Mouse (Mus musculus): ENCODE measurements around the gene Gatad2a. TPM values are rescaled to one million over a fixed set of nuclear protein-coding genes. Genes with fewer than 3 reads are reported as not detected.
"Not testable (repeated sequence)": the region's sequence is repeated elsewhere in the genome, so short reads cannot be mapped to it uniquely, and the experiment has no call there.

Gatad2a gene
- polyA plus RNA-seq, 1 experiment from 2014 or later, result 52.2 TPM

- Histone ChIP-seq H3K27me3 (ENCODE audit: control insufficient read depth, insufficient read depth, low read length) (no peaks in the 10 kb centered on the region), H3K4me1 (ENCODE audit: control insufficient read depth in 2 of 2, insufficient read depth in 2 of 2, low read length in 2 of 2) (peaks cover 2 to 28% of the 10 kb centered on the region in 2 experiments; a peak in 3 of 4 replicates), H3K9me3 (ENCODE audit: control insufficient read depth, low read length) (no peaks in the 10 kb centered on the region), H3K4me2 (ENCODE audit: low read length) (peak overlapping the region; percentile 95), H3K27ac (replicated peaks in 1 of 2; ENCODE audit: control insufficient read depth in 1 of 2, insufficient read depth in 1 of 2, low read depth in 2 of 2, low read length in 2 of 2) (peak overlapping the region; percentile 76 to 91), H3K4me3 (ENCODE audit: control insufficient read depth in 1 of 2, insufficient read depth in 1 of 2, low read depth in 1 of 2, low read length in 2 of 2) (peak overlapping the region; percentile 84 to 95), H3K9ac (ENCODE audit: low read length) (peak overlapping the region; percentile 88), H3K36me3 (ENCODE audit: control insufficient read depth, insufficient read depth, low read length) (peaks cover 5% of the 10 kb centered on the region; the same call in 1 of the 2 replicates)
- no peak for ATAC-seq (ENCODE audit: insufficient number of reproducible peaks, insufficient read depth, low FRiP score, low read depth)
- WGBS, result 0% methylated on average over 7 of the region's 7 CpGs
Measured at GRCm38 (mm10) chr8:69995422-69995775, 785 bp downstream of the Gatad2a start.

GRCm38 (mm10) chr8:69988936-69989335 lies 7.2 kb downstream of the Gatad2a start:
- not testable (repeated sequence) for ATAC-seq (ENCODE audit: insufficient number of reproducible peaks, insufficient read depth, low FRiP score, low read depth)
- 96% methylated on average over 7 of the region's 7 CpGs for WGBS

GRCm38 (mm10) chr8:69987744-69988143 lies 8.4 kb downstream of the Gatad2a start:
- Histone ChIP-seq H3K36me3 (ENCODE audit: control insufficient read depth, insufficient read depth, low read length) (peaks cover 4% of the 10 kb centered on the region; the same call in 1 of the 2 replicates), H3K4me3 (ENCODE audit: control insufficient read depth in 1 of 2, insufficient read depth in 1 of 2, low read depth in 1 of 2, low read length in 2 of 2) (no peak overlapping the region), H3K27ac (replicated peaks in 1 of 2; ENCODE audit: control insufficient read depth in 1 of 2, insufficient read depth in 1 of 2, low read depth in 2 of 2, low read length in 2 of 2) (no peak overlapping the region), H3K9ac (ENCODE audit: low read length) (no peak overlapping the region), H3K4me1 (ENCODE audit: control insufficient read depth in 2 of 2, insufficient read depth in 2 of 2, low read length in 2 of 2) (peaks cover 0 to 2% of the 10 kb centered on the region in 2 experiments; a peak in 1 of 4 replicates), H3K4me2 (ENCODE audit: low read length) (no peak overlapping the region), H3K27me3 (ENCODE audit: control insufficient read depth, insufficient read depth, low read length) (no peaks in the 10 kb centered on the region), H3K9me3 (ENCODE audit: control insufficient read depth, low read length) (no peaks in the 10 kb centered on the region)
- ATAC-seq (ENCODE audit: insufficient number of reproducible peaks, insufficient read depth, low FRiP score, low read depth), result no peak

More at GRCm38 (mm10) chr8:69988936-69989335, 7.2 kb downstream of the Gatad2a start:
- not testable (repeated sequence) for H3K27ac ChIP-seq (replicated peaks in 1 of 2; ENCODE audit: control insufficient read depth in 1 of 2, insufficient read depth in 1 of 2, low read depth in 2 of 2, low read length in 2 of 2); H3K4me3 ChIP-seq (ENCODE audit: control insufficient read depth in 1 of 2, insufficient read depth in 1 of 2, low read depth in 1 of 2, low read length in 2 of 2); H3K27me3 ChIP-seq (ENCODE audit: control insufficient read depth, insufficient read depth, low read length); H3K9ac ChIP-seq (ENCODE audit: low read length); H3K36me3 ChIP-seq (ENCODE audit: control insufficient read depth, insufficient read depth, low read length); H3K4me2 ChIP-seq (ENCODE audit: low read length); H3K9me3 ChIP-seq (ENCODE audit: control insufficient read depth, low read length)
- peaks cover 0 to 12% of the 10 kb centered on the region in 2 experiments; a peak in 2 of 4 replicates for H3K4me1 ChIP-seq (ENCODE audit: control insufficient read depth in 2 of 2, insufficient read depth in 2 of 2, low read length in 2 of 2)

GRCm38 (mm10) chr8:69984876-69985553 lies 11.2 kb downstream of the Gatad2a start:
- Histone ChIP-seq H3K4me3 (ENCODE audit: control insufficient read depth in 1 of 2, insufficient read depth in 1 of 2, low read depth in 1 of 2, low read length in 2 of 2) (no peak overlapping the region), H3K27ac (replicated peaks in 1 of 2; ENCODE audit: control insufficient read depth in 1 of 2, insufficient read depth in 1 of 2, low read depth in 2 of 2, low read length in 2 of 2) (no peak overlapping the region), H3K9me3 (ENCODE audit: control insufficient read depth, low read length) (no peaks in the 10 kb centered on the region), H3K4me2 (ENCODE audit: low read length) (no peak overlapping the region), H3K36me3 (ENCODE audit: control insufficient read depth, insufficient read depth, low read length) (no peaks in the 10 kb centered on the region), H3K27me3 (ENCODE audit: control insufficient read depth, insufficient read depth, low read length) (no peaks in the 10 kb centered on the region), H3K4me1 (ENCODE audit: control insufficient read depth in 2 of 2, insufficient read depth in 2 of 2, low read length in 2 of 2) (no peaks in the 10 kb centered on the region), H3K9ac (ENCODE audit: low read length) (no peak overlapping the region)
- WGBS, result 81% methylated on average over 2 of the region's 2 CpGs
- no peak for ATAC-seq (ENCODE audit: insufficient number of reproducible peaks, insufficient read depth, low FRiP score, low read depth)

GRCm38 (mm10) chr8:69978456-69978855 lies 17.7 kb downstream of the Gatad2a start:
- WGBS, result 89% methylated on average over 4 of the region's 4 CpGs
- Histone ChIP-seq H3K4me1 (ENCODE audit: control insufficient read depth in 2 of 2, insufficient read depth in 2 of 2, low read length in 2 of 2) (peaks cover 0 to 3% of the 10 kb centered on the region in 2 experiments; a peak in 1 of 4 replicates), H3K4me2 (ENCODE audit: low read length) (no peak overlapping the region), H3K36me3 (ENCODE audit: control insufficient read depth, insufficient read depth, low read length) (no peaks in the 10 kb centered on the region), H3K9me3 (ENCODE audit: control insufficient read depth, low read length) (no peaks in the 10 kb centered on the region), H3K27me3 (ENCODE audit: control insufficient read depth, insufficient read depth, low read length) (no peaks in the 10 kb centered on the region), H3K4me3 (ENCODE audit: control insufficient read depth in 1 of 2, insufficient read depth in 1 of 2, low read depth in 1 of 2, low read length in 2 of 2) (no peak overlapping the region), H3K27ac (replicated peaks in 1 of 2; ENCODE audit: control insufficient read depth in 1 of 2, insufficient read depth in 1 of 2, low read depth in 2 of 2, low read length in 2 of 2) (no peak overlapping the region), H3K9ac (ENCODE audit: low read length) (no peak overlapping the region)
- no peak for ATAC-seq (ENCODE audit: insufficient number of reproducible peaks, insufficient read depth, low FRiP score, low read depth)

GRCm38 (mm10) chr8:69974806-69975205 lies 21.4 kb downstream of the Gatad2a start:
- Histone ChIP-seq H3K27me3 (ENCODE audit: control insufficient read depth, insufficient read depth, low read length) (no peaks in the 10 kb centered on the region), H3K27ac (replicated peaks in 1 of 2; ENCODE audit: control insufficient read depth in 1 of 2, insufficient read depth in 1 of 2, low read depth in 2 of 2, low read length in 2 of 2) (peak overlapping the region; percentile 27 to 90), H3K36me3 (ENCODE audit: control insufficient read depth, insufficient read depth, low read length) (no peaks in the 10 kb centered on the region), H3K9ac (ENCODE audit: low read length) (peak overlapping the region; percentile 97), H3K4me2 (ENCODE audit: low read length) (peak overlapping the region; percentile 90), H3K9me3 (ENCODE audit: control insufficient read depth, low read length) (no peaks in the 10 kb centered on the region), H3K4me1 (ENCODE audit: control insufficient read depth in 2 of 2, insufficient read depth in 2 of 2, low read length in 2 of 2) (peaks cover 10 to 38% of the 10 kb centered on the region in 2 experiments), H3K4me3 (ENCODE audit: control insufficient read depth in 1 of 2, insufficient read depth in 1 of 2, low read depth in 1 of 2, low read length in 2 of 2) (peak overlapping the region; percentile 91 to 100)
- ATAC-seq (ENCODE audit: insufficient number of reproducible peaks, insufficient read depth, low FRiP score, low read depth), result no peak
- 45% methylated on average over 5 of the region's 5 CpGs for WGBS

GRCm38 (mm10) chr8:69974194-69974614 lies 22.0 kb downstream of the Gatad2a start:
- under 1% methylated on average over 49 of the region's 50 CpGs for WGBS
- H3K36me3 ChIP-seq (ENCODE audit: control insufficient read depth, insufficient read depth, low read length), result no peaks in the 10 kb centered on the region
- peak overlapping the region; percentile 91 to 100 for H3K4me3 ChIP-seq (ENCODE audit: control insufficient read depth in 1 of 2, insufficient read depth in 1 of 2, low read depth in 1 of 2, low read length in 2 of 2)
- peak overlapping the region; percentile 97 for H3K9ac ChIP-seq (ENCODE audit: low read length)
- H3K27ac ChIP-seq (replicated peaks in 1 of 2; ENCODE audit: control insufficient read depth in 1 of 2, insufficient read depth in 1 of 2, low read depth in 2 of 2, low read length in 2 of 2), result peak overlapping the region; percentile 27 to 90
- peak overlapping the region; percentile 90 for H3K4me2 ChIP-seq (ENCODE audit: low read length)
- H3K4me1 ChIP-seq (ENCODE audit: control insufficient read depth in 2 of 2, insufficient read depth in 2 of 2, low read length in 2 of 2), result peaks cover 14 to 44% of the 10 kb centered on the region in 2 experiments
- ATAC-seq (ENCODE audit: insufficient number of reproducible peaks, insufficient read depth, low FRiP score, low read depth), result peak; percentile 95
- H3K27me3 ChIP-seq (ENCODE audit: control insufficient read depth, insufficient read depth, low read length), result no peaks in the 10 kb centered on the region
- H3K9me3 ChIP-seq (ENCODE audit: control insufficient read depth, low read length), result no peaks in the 10 kb centered on the region
